8 mouse cellular contexts compared by ENCODE assay signal in genomic region chr11:51805221-51805981, GRCm38 (mm10). TPM values are rescaled to one million over a fixed set of nuclear protein-coding genes. Genes with fewer than 3 reads are reported as not detected.
DNase-seq lines count a peak whose midpoint lies in the region; ATAC-seq and TF ChIP-seq lines count a peak whose summit lies in the region.

No protein-coding gene starts in this region.

- peak; percentile 86 for DNase-seq in ZHBTc4 (ENCODE audit: low read depth, low spot score)
- DNase-seq in cerebellum, postnatal 36 days = peak; percentile 59 to 72
- peak; percentile 91 for DNase-seq in gastrocnemius, adult 18-20 months (ENCODE audit: low spot score)
- peak; percentile 89 for DNase-seq in hindbrain, postnatal 0 days (ENCODE audit: low spot score)
- DNase-seq in left cerebral cortex, adult 8-10 months (ENCODE audit: low spot score in 2 of 2) = peak; percentile 43 to 66
- DNase-seq in retina, postnatal 1 day = peak; percentile 89
- DNase-seq in thymus, postnatal 4 days = peak; percentile 77

- no peaks in the 10 kb centered on the region for H3K27me3 ChIP-seq in hindbrain, postnatal 0 days (ENCODE audit: insufficient read depth, low read length)

- H3K27ac ChIP-seq in hindbrain, postnatal 0 days = peak overlapping the region; percentile 67
- peak overlapping the region; percentile 34; the same call in 1 of the 2 replicates for H3K27ac ChIP-seq in macrophage

- H3K4me1 ChIP-seq in hindbrain, postnatal 0 days (ENCODE audit: insufficient read depth, low read length) = no peaks in the 10 kb centered on the region

- no peaks in the 10 kb centered on the region for H3K79me2 ChIP-seq in macrophage (ENCODE audit: inconsistent target)

- H3K9me3 ChIP-seq in hindbrain, postnatal 0 days (ENCODE audit: low read length) = no peaks in the 10 kb centered on the region

- no peak for TF ChIP-seq CTCF in hindbrain, postnatal 0 days (IDR thresholded peaks at IDR 0.05; ENCODE audit: low read depth)

- peak overlapping the region; percentile 42 for H3K4me3 ChIP-seq in hindbrain, postnatal 0 days (ENCODE audit: low read length)
- peak overlapping the region; percentile 16; the same call in 1 of the 2 replicates for H3K4me3 ChIP-seq in macrophage (ENCODE audit: inconsistent target)

- peak; percentile 83 for ATAC-seq in hindbrain, postnatal 0 days

- peak overlapping the region; percentile 21; the same call in 1 of the 2 replicates for H3K9ac ChIP-seq in hindbrain, postnatal 0 days (replicated peaks; ENCODE audit: low read length)

- 19% methylated on average over 17 of the region's 17 CpGs for WGBS in hindbrain, postnatal 0 days
- WGBS in macrophage (ENCODE audit: missing documents) = 35% methylated on average over 15 of the region's 17 CpGs

- H3K4me2 ChIP-seq in hindbrain, postnatal 0 days (ENCODE audit: low read depth, low read length) = peak overlapping the region; percentile 82

- no peaks in the 10 kb centered on the region for H3K36me3 ChIP-seq in hindbrain, postnatal 0 days (ENCODE audit: insufficient read depth, low read length)
- no peaks in the 10 kb centered on the region for H3K36me3 ChIP-seq in macrophage (ENCODE audit: inconsistent target)

RNA-seq across cellular contexts. Expression of gene Sar1b, which starts 41.9 kb away (rescaled TPM):
- 100 to 1,000 TPM; 433 to 496 TPM for total RNA-seq in gastrocnemius, adult 18-20 months (2021)
- total RNA-seq in hindbrain, postnatal 0 days (2014; rRNA removed) = 78.2 and 118 TPM in 2 replicates
- polyA plus RNA-seq in hindbrain, postnatal 0 days (2015; fragmentation: Nextera tagmentation; extraction: Ambion mirVana) = 235 and 244 TPM in 2 replicates
- total RNA-seq in left cerebral cortex, adult 8-10 months (2022) = 10 to 100 TPM; 63.7 to 73.2 (median 67.6) TPM
- total RNA-seq in macrophage (2018; cell fraction: chromatin; rRNA removed) = 10 to 100 TPM in 9 of 26 experiments, 1 to 10 TPM in 17; 3.8 to 13.4 (median 8.6) TPM
- total RNA-seq in macrophage (2018; cell fraction: cytosol; rRNA removed) = 10 to 100 TPM; 56.1 to 87.5 (median 72.9) TPM
- total RNA-seq in macrophage (2018; cell fraction: nucleus; rRNA removed) = 10 to 100 TPM; 12.0 to 43.5 (median 28.1) TPM
- polyA plus RNA-seq in macrophage (2018) = 56.1 to 92.5 TPM (median 74.9 TPM) in 3 replicates

RNA-seq across cellular contexts. Expression of gene Sec24a, which starts 42.0 kb away (rescaled TPM):
- total RNA-seq in gastrocnemius, adult 18-20 months (2021) = 10 to 100 TPM; 32.4 to 42.5 TPM
- total RNA-seq in hindbrain, postnatal 0 days (2014; rRNA removed) = 13.4 and 13.9 TPM in 2 replicates
- polyA plus RNA-seq in hindbrain, postnatal 0 days (2015; fragmentation: Nextera tagmentation; extraction: Ambion mirVana) = 10.6 and 11.9 TPM in 2 replicates
- total RNA-seq in left cerebral cortex, adult 8-10 months (2022) = 10 to 100 TPM; 19.1 to 21.9 (median 19.8) TPM
- total RNA-seq in macrophage (2018; cell fraction: chromatin; rRNA removed) = 100 to 1,000 TPM in 7 of 26 experiments, 10 to 100 TPM in 19; 36.8 to 221 (median 73.2) TPM
- total RNA-seq in macrophage (2018; cell fraction: cytosol; rRNA removed) = 10 to 100 TPM; 16.6 to 39.5 (median 24.1) TPM
- 100 to 1,000 TPM in 4 of 26 experiments, 10 to 100 TPM in 22; 32.4 to 175 (median 54.4) TPM for total RNA-seq in macrophage (2018; cell fraction: nucleus; rRNA removed)
- 10.7 to 11.3 TPM (median 10.9 TPM) in 3 replicates for polyA plus RNA-seq in macrophage (2018)

RNA-seq across cellular contexts. Expression of gene Jade2, which starts 52.1 kb away (rescaled TPM):
- total RNA-seq in gastrocnemius, adult 18-20 months (2021) = 1 to 10 TPM; 6.5 to 9.4 TPM
- total RNA-seq in hindbrain, postnatal 0 days (2014; rRNA removed) = 3.1 and 4.3 TPM in 2 replicates
- polyA plus RNA-seq in hindbrain, postnatal 0 days (2015; fragmentation: Nextera tagmentation; extraction: Ambion mirVana) = 1.1 and 1.2 TPM in 2 replicates
- total RNA-seq in left cerebral cortex, adult 8-10 months (2022) = 10 to 100 TPM; 53.5 to 60.9 (median 57.6) TPM
- 100 to 1,000 TPM in 5 of 26 experiments, 10 to 100 TPM in 21; 20.0 to 162 (median 72.9) TPM for total RNA-seq in macrophage (2018; cell fraction: chromatin; rRNA removed)
- total RNA-seq in macrophage (2018; cell fraction: cytosol; rRNA removed) = 10 to 100 TPM; 25.3 to 91.3 (median 56.1) TPM
- total RNA-seq in macrophage (2018; cell fraction: nucleus; rRNA removed) = 100 to 1,000 TPM in 5 of 26 experiments, 10 to 100 TPM in 21; 28.2 to 135 (median 67.7) TPM
- 30.8 to 37.9 TPM (median 31.3 TPM) in 3 replicates for polyA plus RNA-seq in macrophage (2018)

Comparison
In these comparisons a context has a peak if more than half of its experiments do, and no peak if none do; other contexts are left out.
1. Peak in every context shown above with its lines: DNase-seq, ATAC-seq, H3K4me3 ChIP-seq and H3K27ac ChIP-seq.
2. RNA of gene Jade2, which starts 52.1 kb away (total RNA-seq): 53.5 to 60.9 TPM in left cerebral cortex, adult 8-10 months; 6.5 to 9.4 TPM in gastrocnemius, adult 18-20 months and 3.1 to 4.3 TPM in hindbrain, postnatal 0 days; every median in the first group is over 4 times any median in the second.